Mouse (Mus musculus) cortical plate, adult 2 months (tissue): ENCODE results near the gene Gabbr2.

Source experiments
- CTCF ChIP-seq: fragments of 200-500 bp; IDR thresholded peaks from 2 replicates; pipeline ENCODE4 v1.5.1; 2011; ENCODE audit warnings: mild to moderate bottlenecking, control low read depth, low read length; ENCODE audit not compliant: insufficient read depth; ENCODE audit errors: extremely low read depth
- POLR2A ChIP-seq: fragments of 200-500 bp; IDR thresholded peaks from 2 replicates; pipeline ENCODE4 v1.6.1; 2011; ENCODE audit warnings: mild to moderate bottlenecking, low read length, control low read depth; ENCODE audit not compliant: insufficient read depth; ENCODE audit errors: extremely low read depth

DNA sequence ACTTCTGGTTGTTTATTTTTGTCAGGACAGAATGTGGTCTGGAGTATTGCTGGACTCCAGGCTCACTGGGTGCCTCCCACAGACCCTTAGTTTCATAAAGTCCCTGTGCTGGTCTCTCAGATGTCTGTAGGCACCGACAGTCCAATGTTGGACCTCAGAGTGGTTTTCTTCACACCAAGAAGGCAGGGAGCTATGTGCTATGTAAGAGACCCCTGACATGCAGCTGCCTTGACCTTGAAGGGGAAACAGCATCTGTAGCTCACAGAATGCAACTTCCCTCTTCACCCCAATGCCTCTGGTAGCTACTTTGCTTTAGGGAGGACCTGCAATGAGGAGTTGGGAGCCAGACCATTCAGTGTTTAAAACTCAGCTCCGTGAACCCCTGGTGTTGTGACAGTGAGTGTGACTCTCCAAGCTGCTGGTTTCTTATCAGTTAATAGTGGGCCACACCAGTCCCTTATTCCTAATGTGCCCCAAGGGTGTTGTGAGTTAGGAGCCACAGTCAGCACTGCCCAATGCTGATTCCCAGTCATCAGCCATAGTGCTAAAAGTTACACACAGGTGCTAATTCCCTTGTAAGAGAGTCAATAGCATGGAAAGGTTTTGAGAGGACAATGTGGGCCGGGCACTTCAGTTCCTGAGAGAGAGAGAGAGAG is 85.5 kb downstream of the Gabbr2 start:
- TF ChIP-seq CTCF (no peak), POLR2A (no peak)
